17 mouse cellular contexts compared by ENCODE assay signal in genomic region chr9:74960630-74961029, GRCm38 (mm10). TPM values are rescaled to one million over a fixed set of nuclear protein-coding genes. Genes with fewer than 3 reads are reported as not detected.
DNase-seq lines count a peak whose midpoint lies in the region; ATAC-seq lines count a peak whose summit lies in the region.
"Had no signal": no experiment of that assay in that cellular context is flagged by ENCODE, and none has a peak within 500 bp of the region (broad histone marks: within the 10 kb centered on the region; RNA-seq: fewer than 3 reads in every experiment).

No protein-coding gene starts in this region.

- H3K36me3 ChIP-seq in heart, embryonic 16.5 days (ENCODE audit: control insufficient read depth, insufficient read depth): peaks cover 6% of the 10 kb centered on the region
- peaks cover 5% of the 10 kb centered on the region for H3K36me3 ChIP-seq in forebrain, embryonic 12.5 days (replicated peaks)
- H3K36me3 ChIP-seq in hindbrain, embryonic 13.5 days: peaks cover 19% of the 10 kb centered on the region
- H3K36me3 ChIP-seq in midbrain, embryonic 16.5 days (ENCODE audit: control insufficient read depth, insufficient read depth, low read length): peaks cover 8% of the 10 kb centered on the region; the same call in 1 of the 2 replicates

- no peak for DNase-seq in heart, adult 9 months (ENCODE audit: low spot score in 2 of 2)
- no peak for DNase-seq in cerebellum, adult 11-12 months
- no peak for DNase-seq in lung, postnatal 36 days
- DNase-seq: B cell, adult 2 months; cerebellum, postnatal 25 days; lung, postnatal 4 days; right cerebral cortex, postnatal 25 days had no signal

- peaks cover 2% of the 10 kb centered on the region; the same call in 1 of the 2 replicates for H3K9me3 ChIP-seq in heart, embryonic 16.5 days (replicated peaks; ENCODE audit: control insufficient read depth, low read length)
- no peaks in the 10 kb centered on the region for H3K9me3 ChIP-seq in forebrain, embryonic 12.5 days
- H3K9me3 ChIP-seq in hindbrain, embryonic 13.5 days: no peaks in the 10 kb centered on the region
- no peaks in the 10 kb centered on the region for H3K9me3 ChIP-seq in midbrain, embryonic 16.5 days (replicated peaks; ENCODE audit: control insufficient read depth, low read length, poor library complexity, severe bottlenecking)
- H3K9me3 ChIP-seq: embryonic facial prominence, embryonic 10.5 days; limb, embryonic 12.5 days had no signal

- WGBS in heart, embryonic 16.5 days: 36% methylated on average over 6 of the region's 6 CpGs
- WGBS in forebrain, embryonic 12.5 days: 40% methylated on average over 6 of the region's 6 CpGs
- 39% methylated on average over 6 of the region's 6 CpGs for WGBS in hindbrain, embryonic 13.5 days
- WGBS in midbrain, embryonic 16.5 days: 24% methylated on average over 6 of the region's 6 CpGs

- ATAC-seq in heart, embryonic 16.5 days (replicated peaks; ENCODE audit: extremely low read depth, insufficient read depth, low FRiP score): peak; percentile 45; the same call in 1 of the 2 replicates
- ATAC-seq in forebrain, embryonic 12.5 days (ENCODE audit: low FRiP score): peak; percentile 59
- 0 out of 2 replicates have a peak, but pooled peaks have one; percentile 15 for ATAC-seq in hindbrain, embryonic 13.5 days (ENCODE audit: low FRiP score)
- ATAC-seq in midbrain, embryonic 16.5 days: 0 out of 2 replicates have a peak, but pooled peaks have one; percentile 4
- ATAC-seq in granulocyte monocyte progenitor cell, adult 5-6 weeks (replicated peaks; ENCODE audit: poor library complexity, severe bottlenecking): no peak
- ATAC-seq: Patski had no signal

- peak overlapping the region; percentile 36; the same call in 1 of the 2 replicates for H3K4me2 ChIP-seq in heart, embryonic 16.5 days (ENCODE audit: low read depth, low read length)
- peak overlapping the region; percentile 45 for H3K4me2 ChIP-seq in forebrain, embryonic 12.5 days
- no peak overlapping the region; the same call in 1 of the 2 replicates for H3K4me2 ChIP-seq in hindbrain, embryonic 13.5 days
- no peak overlapping the region for H3K4me2 ChIP-seq in midbrain, embryonic 16.5 days (ENCODE audit: low read length)
- H3K4me2 ChIP-seq: limb, embryonic 12.5 days had no signal

- no peaks in the 10 kb centered on the region for H3K27me3 ChIP-seq in heart, embryonic 16.5 days (ENCODE audit: control insufficient read depth, insufficient read depth, low read length)
- H3K27me3 ChIP-seq in forebrain, embryonic 12.5 days: no peaks in the 10 kb centered on the region
- no peaks in the 10 kb centered on the region for H3K27me3 ChIP-seq in hindbrain, embryonic 13.5 days
- no peaks in the 10 kb centered on the region for H3K27me3 ChIP-seq in midbrain, embryonic 16.5 days (ENCODE audit: control insufficient read depth, insufficient read depth, low read depth, low read length)
- H3K27me3 ChIP-seq: Patski had no signal

- H3K4me3 ChIP-seq in heart, embryonic 16.5 days (ENCODE audit: low read length): no peak overlapping the region
- no peak overlapping the region for H3K4me3 ChIP-seq in forebrain, embryonic 12.5 days (replicated peaks)
- H3K4me3 ChIP-seq in hindbrain, embryonic 13.5 days: no peak overlapping the region
- H3K4me3 ChIP-seq in midbrain, embryonic 16.5 days (ENCODE audit: low read depth, low read length): no peak overlapping the region
- H3K4me3 ChIP-seq: erythroblast, embryonic 14.5 days; limb, embryonic 12.5 days had no signal

- H3K4me1 ChIP-seq in heart, embryonic 16.5 days (ENCODE audit: control insufficient read depth, insufficient read depth, low read length): peaks cover 8% of the 10 kb centered on the region
- peaks cover 19% of the 10 kb centered on the region for H3K4me1 ChIP-seq in forebrain, embryonic 12.5 days
- peaks cover 12% of the 10 kb centered on the region for H3K4me1 ChIP-seq in hindbrain, embryonic 13.5 days (replicated peaks)
- peaks cover 12% of the 10 kb centered on the region for H3K4me1 ChIP-seq in midbrain, embryonic 16.5 days (ENCODE audit: control insufficient read depth, insufficient read depth, low read length)
- H3K4me1 ChIP-seq: limb, embryonic 12.5 days had no signal

- H3K9ac ChIP-seq in heart, embryonic 16.5 days (ENCODE audit: low read length): no peak overlapping the region
- no peak overlapping the region for H3K9ac ChIP-seq in forebrain, embryonic 12.5 days
- H3K9ac ChIP-seq in hindbrain, embryonic 13.5 days: no peak overlapping the region
- H3K9ac ChIP-seq in midbrain, embryonic 16.5 days (ENCODE audit: low read depth, low read length): 0 out of 2 replicates have a peak overlapping the region, but pooled peaks have one; percentile 31
- H3K9ac ChIP-seq: limb, embryonic 12.5 days had no signal

- H3K27ac ChIP-seq in heart, embryonic 16.5 days (ENCODE audit: low read length): no peak overlapping the region; the same call in 1 of the 2 replicates
- H3K27ac ChIP-seq in forebrain, embryonic 12.5 days: peak overlapping the region; percentile 88
- peak overlapping the region; percentile 65 for H3K27ac ChIP-seq in hindbrain, embryonic 13.5 days
- H3K27ac ChIP-seq in midbrain, embryonic 16.5 days (ENCODE audit: low read length): peak overlapping the region; percentile 58
- H3K27ac ChIP-seq: kidney, postnatal 0 days; limb, embryonic 12.5 days had no signal

RNA-seq across cellular contexts. Expression of gene Fam214a, which starts 7.9 kb away (rescaled TPM):
- polyA plus RNA-seq in heart, embryonic 16.5 days (2015; fragmentation: Nextera tagmentation; extraction: Ambion mirVana): 11.3 and 11.4 TPM in 2 replicates
- polyA plus RNA-seq in forebrain, embryonic 12.5 days (2016; fragmentation: Nextera tagmentation; extraction: Ambion mirVana): 30.9 and 34.1 TPM in 2 replicates
- 27.0 and 30.2 TPM in 2 replicates for polyA plus RNA-seq in hindbrain, embryonic 13.5 days (2015; fragmentation: Nextera tagmentation; extraction: Ambion mirVana)
- polyA plus RNA-seq in midbrain, embryonic 16.5 days (2015; fragmentation: Nextera tagmentation; extraction: Ambion mirVana): 22.7 and 25.3 TPM in 2 replicates
- total RNA-seq in granulocyte monocyte progenitor cell, adult 5-6 weeks (2014; fragmentation: Nextera tagmentation): 8.8 and 9.2 TPM in 2 replicates
- total RNA-seq in granulocyte monocyte progenitor cell, adult 5-6 weeks (2017): 9.4 and 13.5 TPM in 2 replicates
- polyA plus RNA-seq: erythroblast, embryonic 14.5 days had no signal

Comparison
In these comparisons a context has a peak if more than half of its experiments do, and no peak if none do; other contexts are left out.
1. H3K4me2 ChIP-seq: peak in heart, embryonic 16.5 days (single experiment) and forebrain, embryonic 12.5 days (single experiment); none in hindbrain, embryonic 13.5 days (single experiment) and midbrain, embryonic 16.5 days (single experiment).